Comparison of ENCODE assay signal across 32 mouse cellular contexts in genomic region chr3:9474331-9474730, GRCm38 (mm10).
"Had no signal": no experiment of that assay in that cellular context is flagged by ENCODE, and none has a peak within 500 bp of the region (broad histone marks: within the 10 kb centered on the region; RNA-seq: fewer than 3 reads in every experiment).

No protein-coding gene starts in this region.

- H3K9me3 ChIP-seq: limb, embryonic 10.5 days; limb, embryonic 12.5 days; limb, embryonic 13.5 days; limb, embryonic 15.5 days; liver, embryonic 12.5 days; liver, embryonic 13.5 days; liver, embryonic 15.5 days; lung, embryonic 15.5 days; midbrain, embryonic 10.5 days; midbrain, embryonic 12.5 days; midbrain, embryonic 13.5 days; midbrain, embryonic 15.5 days; neural tube, embryonic 12.5 days; neural tube, embryonic 13.5 days had no signal

- H3K27me3 ChIP-seq: limb, embryonic 12.5 days; limb, embryonic 13.5 days; limb, embryonic 15.5 days; liver, embryonic 12.5 days; liver, embryonic 13.5 days; liver, embryonic 15.5 days; lung, embryonic 15.5 days; midbrain, embryonic 12.5 days; midbrain, embryonic 13.5 days; midbrain, embryonic 15.5 days; neural tube, embryonic 12.5 days; neural tube, embryonic 13.5 days had no signal

- H3K9ac ChIP-seq: limb, embryonic 12.5 days; limb, embryonic 13.5 days; limb, embryonic 15.5 days; liver, embryonic 12.5 days; liver, embryonic 13.5 days; liver, embryonic 14.5 days; liver, embryonic 15.5 days; liver, postnatal 0 days; lung, embryonic 14.5 days; lung, embryonic 15.5 days; midbrain, embryonic 12.5 days; midbrain, embryonic 13.5 days; midbrain, embryonic 15.5 days; neural tube, embryonic 12.5 days; neural tube, embryonic 13.5 days had no signal

- H3K4me2 ChIP-seq: limb, embryonic 12.5 days; limb, embryonic 13.5 days; limb, embryonic 15.5 days; liver, embryonic 11.5 days; liver, embryonic 12.5 days; liver, embryonic 13.5 days; liver, embryonic 15.5 days; lung, embryonic 14.5 days; lung, embryonic 15.5 days; midbrain, embryonic 12.5 days; midbrain, embryonic 13.5 days; midbrain, embryonic 15.5 days; neural tube, embryonic 12.5 days; neural tube, embryonic 13.5 days had no signal

- DNase-seq: left cerebral cortex, postnatal 4 days; liver; liver, embryonic 13.5 days; liver, postnatal 0 days; lung, adult 18-20 months; lung, adult 2 months; lung, embryonic 14.5 days; lung, postnatal 10 days; lung, postnatal 14 days; lung, postnatal 36 days; lung, postnatal 4 days; midbrain, embryonic 14.5 days had no signal

- H3K4me3 ChIP-seq: limb, embryonic 10.5 days; limb, embryonic 12.5 days; limb, embryonic 13.5 days; limb, embryonic 15.5 days; liver, embryonic 12.5 days; liver, embryonic 13.5 days; liver, embryonic 15.5 days; lung, embryonic 15.5 days; megakaryocyte, embryonic 14.5 days; midbrain, embryonic 10.5 days; midbrain, embryonic 12.5 days; midbrain, embryonic 13.5 days; midbrain, embryonic 15.5 days; myocyte; neural tube, embryonic 12.5 days; neural tube, embryonic 13.5 days had no signal

- H3K27ac ChIP-seq: limb, embryonic 10.5 days; limb, embryonic 12.5 days; limb, embryonic 13.5 days; limb, embryonic 15.5 days; liver, embryonic 12.5 days; liver, embryonic 13.5 days; liver, embryonic 14.5 days; liver, embryonic 15.5 days; lung, embryonic 15.5 days; macrophage; midbrain, embryonic 10.5 days; midbrain, embryonic 12.5 days; midbrain, embryonic 13.5 days; midbrain, embryonic 15.5 days; neural tube, embryonic 12.5 days; neural tube, embryonic 13.5 days had no signal

- H3K4me1 ChIP-seq: limb, embryonic 10.5 days; limb, embryonic 12.5 days; limb, embryonic 13.5 days; limb, embryonic 15.5 days; liver, embryonic 12.5 days; liver, embryonic 13.5 days; lung, embryonic 15.5 days; midbrain, embryonic 10.5 days; midbrain, embryonic 12.5 days; midbrain, embryonic 13.5 days; midbrain, embryonic 15.5 days; neural tube, embryonic 12.5 days had no signal

- ATAC-seq: liver, embryonic 12.5 days; liver, postnatal 0 days; lung, postnatal 0 days; midbrain, embryonic 13.5 days; midbrain, embryonic 15.5 days; midbrain, embryonic 16.5 days had no signal

- H3K36me3 ChIP-seq: limb, embryonic 15.5 days; liver, embryonic 12.5 days; liver, embryonic 13.5 days; liver, embryonic 15.5 days; lung, embryonic 15.5 days; midbrain, embryonic 10.5 days; midbrain, embryonic 12.5 days; midbrain, embryonic 13.5 days; midbrain, embryonic 15.5 days; neural tube, embryonic 12.5 days had no signal
